Mouse (Mus musculus) large intestine, adult 2 months (tissue): Measurements from ENCODE around the gene Gm45233. TPM values are rescaled to one million over a fixed set of nuclear protein-coding genes. Genes with fewer than 3 reads are reported as not detected.

Source experiments
- DNase-seq: peaks from one replicate; pipeline ENCODE4 v3.0.0-alpha.2; 2012; ENCODE audit warnings: low read depth, low spot score
- WGBS: fragments of 180-500 bp; shearing (Covaris S2); methylation state at CpG from one replicate; pipeline ENCODE4 v1.1.7; 2018; 5-methylcytosine and 5-hydroxymethylcytosine counted together
- polyA plus RNA-seq: library from polyadenylated mRNA; depleted of rRNA; stranded (reverse); fragments of >200 nt; gene quantifications from 2 replicates; pipeline ENCODE4 v1.2.3, GENCODE M21; 2012; rRNA removed

The Gm45233 gene
- polyA plus RNA-seq, 1 experiment: not detected

DNA sequence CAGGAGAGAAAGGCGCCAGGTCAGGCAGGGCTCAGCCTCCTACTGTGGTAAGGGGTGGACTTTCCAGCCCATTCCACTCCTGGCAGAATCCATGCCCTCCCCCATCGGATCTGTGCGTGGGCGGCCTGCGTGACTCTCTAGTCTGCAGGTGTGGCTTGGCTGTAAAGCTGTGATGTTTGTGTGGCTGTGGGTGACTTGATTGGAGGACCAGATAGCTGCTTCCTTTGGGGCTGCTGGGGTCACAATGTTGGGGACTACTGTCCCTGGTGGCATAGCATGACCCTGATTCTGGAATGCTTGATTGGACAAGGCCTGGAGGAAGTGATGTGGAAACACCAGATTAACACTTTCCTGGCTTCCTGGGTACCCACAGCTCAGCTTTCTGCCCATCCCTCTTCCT, 44.7 kb downstream of the Gm45233 start:
- 27% methylated on average over 5 of the region's 5 CpGs for WGBS
- DNase-seq: no peak

DNA sequence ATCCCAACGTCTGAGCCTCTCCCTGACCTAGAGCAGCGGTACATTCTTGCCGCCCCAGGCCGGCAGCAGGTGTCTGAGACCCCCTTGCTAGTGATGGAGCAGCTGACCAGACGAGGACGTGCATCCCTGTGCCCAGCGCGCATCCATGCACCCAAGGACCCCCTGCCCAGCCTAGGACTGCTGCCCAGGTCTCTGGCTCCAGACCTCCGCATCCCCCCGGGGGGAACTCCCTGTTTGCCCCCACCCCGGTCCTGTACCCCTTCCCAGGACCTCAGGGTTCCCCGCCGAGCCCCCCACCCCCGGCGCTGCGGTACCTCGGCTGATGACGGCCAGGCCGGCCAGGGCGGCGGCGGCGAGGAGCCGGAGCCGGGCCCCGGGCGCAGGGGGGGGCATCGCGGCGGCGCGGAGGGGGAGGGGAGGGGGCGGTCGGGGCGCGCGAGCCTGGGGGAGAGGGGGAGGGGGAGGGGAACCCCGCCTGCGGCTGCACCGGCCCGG, 45.8 kb downstream of the Gm45233 start, which contains the start of gene Iglon5:
TSS of gene Iglon5 (minus strand) at position 445 of the 495 bp plus-strand sequence.
- DNase-seq: no peak
- WGBS: 10% methylated on average over 13 of the region's 41 CpGs

DNA sequence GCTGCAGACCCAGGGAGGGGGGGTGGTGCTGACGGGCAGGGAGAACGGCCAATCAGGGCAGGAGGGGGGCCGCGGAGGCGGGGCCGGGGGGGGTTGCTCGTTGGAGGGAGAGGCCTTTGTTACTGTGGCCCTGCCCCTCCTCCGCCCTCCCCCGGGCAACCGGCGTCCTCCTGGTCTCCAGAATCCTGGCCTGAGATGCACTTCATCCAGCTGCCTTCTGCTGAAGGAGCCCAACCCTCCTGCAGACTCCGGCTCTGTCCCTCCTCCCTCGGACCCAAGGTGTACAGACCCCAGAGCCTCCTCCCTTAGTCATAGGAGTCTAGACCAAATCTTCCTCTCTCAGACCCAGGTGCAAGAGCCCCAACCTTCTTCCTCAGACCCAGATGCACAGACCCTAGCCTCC, 46.3 kb downstream of the Gm45233 start:
- 8% methylated on average over 2 of the region's 13 CpGs for WGBS
- DNase-seq: no peak

DNA sequence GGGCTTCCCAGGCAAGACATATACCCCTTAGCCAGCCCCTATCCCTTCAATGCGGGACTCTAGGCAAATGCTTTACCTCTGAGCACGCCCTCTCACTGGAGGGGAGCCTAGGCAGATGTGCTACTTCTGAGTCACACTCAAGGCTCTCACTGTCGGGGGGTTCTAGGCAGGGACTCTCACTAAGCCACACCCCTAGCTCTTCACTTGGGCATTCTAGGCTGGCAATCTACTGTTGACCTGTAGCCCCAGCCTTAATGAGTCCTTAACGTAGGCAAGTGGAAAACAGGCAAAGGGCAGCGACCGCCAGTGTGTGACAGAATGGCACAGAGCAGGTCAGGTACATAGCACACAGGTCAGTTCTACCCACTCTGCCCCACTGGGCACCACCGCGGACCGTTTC, 46.9 kb downstream of the Gm45233 start:
- WGBS: 60% methylated on average over 9 of the region's 9 CpGs
- no peak for DNase-seq

DNA sequence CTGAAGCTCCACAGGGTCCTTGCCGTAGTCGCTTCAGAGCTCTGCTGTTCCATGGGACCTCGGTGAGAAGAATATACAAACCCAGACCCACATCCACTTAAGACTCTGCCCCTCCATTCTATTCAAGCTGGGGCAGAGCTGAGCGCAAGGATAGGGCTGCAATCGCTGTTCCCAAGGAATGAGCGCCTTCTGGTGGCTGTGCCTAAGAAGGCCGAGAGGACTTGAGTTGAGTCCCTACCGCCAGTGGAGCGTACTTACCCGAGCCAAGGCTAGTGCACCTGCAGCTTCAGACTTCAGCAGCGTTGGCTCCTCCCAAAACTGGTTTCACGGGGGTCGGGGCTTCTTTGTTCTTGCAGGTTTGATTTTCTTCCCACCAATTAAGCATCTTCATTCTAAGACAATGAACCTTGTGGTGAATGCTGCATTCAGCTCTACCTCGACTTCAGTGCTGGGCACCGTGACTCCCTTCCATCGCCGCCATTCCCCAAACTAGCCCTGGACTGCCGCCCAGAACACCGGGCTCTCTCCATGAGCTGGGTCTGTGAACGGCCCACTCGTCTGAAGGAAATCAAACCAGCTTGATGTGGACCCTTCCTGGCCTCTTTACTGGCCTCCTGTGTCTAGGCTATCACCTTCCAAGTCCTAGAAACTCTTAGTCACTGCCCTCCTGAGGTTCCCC, 51.6 kb downstream of the Gm45233 start:
- 16% methylated on average over 21 of the region's 21 CpGs for WGBS
- DNase-seq: no peak

DNA sequence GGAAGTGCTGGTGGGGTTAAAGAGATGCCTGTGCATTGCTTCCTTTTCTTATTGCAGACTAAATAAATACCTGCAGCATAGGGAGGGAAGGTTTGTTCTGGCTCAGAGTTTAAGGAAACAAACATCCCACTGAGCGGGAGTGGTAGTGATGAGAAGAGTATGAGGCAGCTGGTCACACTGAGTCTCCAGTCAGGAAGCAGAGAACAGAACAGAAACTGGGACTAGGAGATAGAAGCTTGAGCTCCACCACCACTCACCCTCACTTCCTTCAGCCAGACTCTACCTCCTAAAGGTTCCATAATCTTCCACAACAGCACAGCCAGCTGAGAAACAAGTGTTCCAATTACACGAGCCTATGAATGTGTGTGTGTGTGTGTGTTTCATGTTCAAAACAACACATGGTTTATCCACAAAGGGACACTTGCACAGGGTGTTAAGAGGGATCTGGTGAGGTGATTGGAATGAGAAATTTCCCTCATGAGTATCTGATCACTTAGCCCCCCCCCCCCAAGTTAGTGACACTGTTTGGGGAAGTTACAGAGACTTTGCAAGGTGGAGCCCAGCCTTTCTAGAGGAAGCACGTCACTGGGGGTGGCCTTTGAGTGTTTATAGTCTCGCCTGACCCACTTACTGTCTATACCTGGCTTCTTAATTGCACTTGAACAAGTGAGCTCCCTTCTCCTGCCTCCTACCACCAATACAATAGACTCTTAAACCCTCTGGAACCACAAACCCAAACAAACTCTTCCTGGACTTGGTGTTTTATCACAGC, 68.0 kb downstream of the Gm45233 start:
- 20% methylated on average over 4 of the region's 4 CpGs for WGBS
- peak; percentile 7 for DNase-seq

DNA sequence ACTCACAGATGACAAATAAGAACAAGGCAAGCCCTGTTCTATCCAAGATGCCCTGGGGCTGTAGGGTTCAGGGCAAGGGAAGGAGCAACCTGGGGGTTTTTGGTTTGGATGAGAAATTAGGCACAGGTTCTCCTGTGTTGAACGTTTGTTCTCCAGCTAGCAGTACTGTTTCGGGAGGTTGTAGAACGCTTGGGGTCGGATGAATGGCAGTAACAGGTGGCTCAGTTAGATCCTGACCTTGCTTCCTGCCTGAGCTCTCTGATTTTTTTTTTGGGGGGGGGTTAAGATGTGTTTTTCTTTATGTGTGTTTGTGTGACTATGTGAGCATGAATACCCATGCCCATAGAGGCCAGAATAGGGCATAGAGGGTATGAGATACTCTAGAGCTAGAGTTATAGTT, 68.6 kb downstream of the Gm45233 start:
- no peak for DNase-seq
- WGBS: 69% methylated on average over 4 of the region's 4 CpGs

Other genes with a start within 250 kb of the Gm45233 start
- gene Zfp715, start 130.8 kb upstream of the Gm45233 start, polyA plus RNA-seq: 2.0 and 3.4 TPM in 2 replicates
- 2.0 and 5.1 TPM in 2 replicates for gene Siglecf, start 92.8 kb upstream of the Gm45233 start, polyA plus RNA-seq
- 12.5 and 15.7 TPM in 2 replicates for gene Siglecg, start 35.9 kb upstream of the Gm45233 start, polyA plus RNA-seq
- gene Lim2, start 16.5 kb upstream of the Gm45233 start, polyA plus RNA-seq: not detected in 2 replicates
- gene Nkg7, start 7.1 kb upstream of the Gm45233 start, polyA plus RNA-seq: 23.8 and 26.9 TPM in 2 replicates
- gene Cldnd2, start 3.3 kb upstream of the Gm45233 start, polyA plus RNA-seq: not detected in 2 replicates
- 95.4 and 114 TPM in 2 replicates for gene Etfb, start within 50 bp of the Gm45233 start, polyA plus RNA-seq
- gene Vsig10l, start 19.0 kb downstream of the Gm45233 start, polyA plus RNA-seq: 2.0 and 2.2 TPM in 2 replicates
- 1.2 and 1.8 TPM in 2 replicates for gene Iglon5, start 45.9 kb downstream of the Gm45233 start, polyA plus RNA-seq
- gene 4931406B18Rik, start 61.8 kb downstream of the Gm45233 start, polyA plus RNA-seq: not detected in 2 replicates
- gene Cd33, start 100.3 kb downstream of the Gm45233 start, polyA plus RNA-seq: 2.2 and 5.0 TPM in 2 replicates
- gene Zfp658, start 118.1 kb downstream of the Gm45233 start, polyA plus RNA-seq: 0.83 and 1.3 TPM in 2 replicates
- gene Zfp719, start 135.5 kb downstream of the Gm45233 start, polyA plus RNA-seq: 0.98 and 1.7 TPM in 2 replicates
- gene Zfp819, start 163.0 kb downstream of the Gm45233 start, polyA plus RNA-seq: 0.10 TPM in 1 of 2 replicates, not detected in the other
- gene Ceacam18, start 190.6 kb downstream of the Gm45233 start, polyA plus RNA-seq: 19.4 and 35.3 TPM in 2 replicates
- 4.4 and 4.8 TPM in 2 replicates for gene Siglece, start 216.0 kb downstream of the Gm45233 start, polyA plus RNA-seq
- 8.8 and 9.2 TPM in 2 replicates for gene Ctu1, start 227.9 kb downstream of the Gm45233 start, polyA plus RNA-seq
- gene Klk14, start 246.3 kb downstream of the Gm45233 start, polyA plus RNA-seq: 0.16 TPM in 2 replicates